Mouse (Mus musculus) ES-E14 (cell line): ENCODE measurements around the gene Tmed2. TPM values are rescaled to one million over a fixed set of nuclear protein-coding genes. Genes with fewer than 3 reads are reported as not detected.

Experiments
- DNase-seq: peaks from one replicate; pipeline ENCODE4 v3.0.0-alpha.2; 2013; ENCODE audit warnings: low read depth, low spot score
- H3K27ac ChIP-seq: 2 replicates; pipeline ENCODE4 v1.5.1; 2012; ENCODE audit warnings: low read depth, mild to moderate bottlenecking, low read length, moderate library complexity, mixed read lengths; ENCODE audit not compliant: poor library complexity, insufficient read depth, severe bottlenecking
- H3K36me3 ChIP-seq: 2 replicates; pipeline ENCODE4 v1.6.1; 2012; ENCODE audit warnings: mild to moderate bottlenecking, low read length, moderate library complexity, mixed read lengths; ENCODE audit not compliant: control insufficient read depth, poor library complexity, insufficient read depth, severe bottlenecking
- H3K4me1 ChIP-seq, 2 experiments: fragments of 150-350 bp in 1 of 2; sonication (generic) in 1 of 2; 2 replicates each; pipeline ENCODE4 v1.6.1; 2012; ENCODE audit warnings: low read length in 2 of 2, mild to moderate bottlenecking in 1 of 2, mixed read lengths in 1 of 2; ENCODE audit not compliant: control insufficient read depth in 2 of 2, insufficient read depth in 2 of 2, poor library complexity in 1 of 2
- H3K4me3 ChIP-seq, 2 experiments: fragments of 150-350 bp in 1 of 2; sonication (generic) in 1 of 2; 2 replicates each; pipeline ENCODE4 v1.5.1; 2012; ENCODE audit warnings: low read length in 2 of 2, low read depth in 1 of 2, mild to moderate bottlenecking in 1 of 2, mixed read lengths in 1 of 2; ENCODE audit not compliant: insufficient read depth in 1 of 2, poor library complexity in 1 of 2, severe bottlenecking in 1 of 2
- H3K9ac ChIP-seq: 2 replicates; pipeline ENCODE4 v1.6.1; 2012; ENCODE audit warnings: low read depth, mild to moderate bottlenecking, low read length, mixed read lengths; ENCODE audit not compliant: poor library complexity, insufficient read depth, severe bottlenecking
- H3K9me3 ChIP-seq: fragments of 150-350 bp; sonication (generic); 2 replicates; pipeline ENCODE4 v1.6.1; 2012; ENCODE audit warnings: low read depth, mild to moderate bottlenecking, low read length; ENCODE audit not compliant: control insufficient read depth, insufficient read depth
- CHD2 ChIP-seq: IDR thresholded peaks from 2 replicates; pipeline ENCODE4 v1.6.1; 2014; ENCODE audit warnings: mild to moderate bottlenecking, low read depth, low read length, inconsistent platforms
- HCFC1 ChIP-seq: IDR thresholded peaks from 2 replicates; pipeline ENCODE4 v1.6.1; 2012; ENCODE audit warnings: low read length, inconsistent platforms, borderline replicate concordance; ENCODE audit not compliant: insufficient read depth
- MAFK ChIP-seq: IDR thresholded peaks from 2 replicates; pipeline ENCODE4 v1.6.1; 2014; ENCODE audit warnings: mild to moderate bottlenecking, low read depth, low read length, inconsistent platforms; ENCODE audit not compliant: insufficient read depth
- ZC3H11A ChIP-seq: IDR thresholded peaks from 2 replicates; pipeline ENCODE4 v1.6.1; 2012; ENCODE audit warnings: low read depth, mild to moderate bottlenecking, inconsistent platforms, low read length, borderline replicate concordance
- ZNF384 ChIP-seq: IDR thresholded peaks from 2 replicates; pipeline ENCODE4 v1.6.1; 2012; ENCODE audit warnings: low read depth, low read length, inconsistent platforms
- in situ Hi-C, 2 experiments: fragments of 600-800 bp; cut with MboI; formaldehyde crosslinking; loops; one replicate each; pipeline ENCODE4 v1.15.1; 2025; ENCODE audit warnings: low sequenced_read_pairs in 2 of 2, inconsistent platforms in 1 of 2; ENCODE audit not compliant: unreplicated experiment in 2 of 2
- total RNA-seq: library from RNA; depleted of rRNA; stranded (reverse); fragments of 300-350 nt; gene quantifications from 2 replicates; pipeline ENCODE4 v1.2.3, GENCODE M21; 2012

Gene Tmed2
- total RNA-seq, 1 experiment, result 224 TPM

DNA sequence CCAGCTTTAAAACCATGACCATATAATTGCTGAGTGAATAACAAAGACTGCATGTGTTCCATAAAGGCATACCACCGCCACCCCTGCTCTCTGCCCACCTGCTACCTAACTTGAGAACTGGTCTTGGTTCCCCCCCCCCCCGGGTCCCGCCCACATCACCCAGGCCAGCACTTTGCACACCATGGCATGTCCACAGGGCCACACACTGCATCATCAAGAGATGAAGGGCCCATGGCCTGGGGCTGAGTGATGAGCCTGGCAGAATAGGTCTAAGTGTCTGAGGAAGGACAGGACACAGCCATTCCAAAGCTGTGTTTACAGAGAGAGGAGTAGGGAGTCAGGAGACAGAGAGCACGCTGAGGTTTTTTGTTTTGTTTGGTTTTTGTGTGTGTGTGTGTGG lies 12.1 kb upstream of the Tmed2 start:
- TF ChIP-seq MAFK (no peak), HCFC1 (no peak), CHD2 (no peak), ZNF384 (no peak)
- no peak for DNase-seq
- no peak overlapping the region for H3K9ac ChIP-seq
- in situ Hi-C loops, result no loop called here
- no peak overlapping the region for H3K27ac ChIP-seq
- H3K4me1 ChIP-seq, result peaks cover 4 to 11% of the 10 kb centered on the region in 2 experiments; a peak in 3 of 4 replicates
- H3K4me3 ChIP-seq, result no peak overlapping the region
- no peaks in the 10 kb centered on the region for H3K9me3 ChIP-seq
- no peaks in the 10 kb centered on the region for H3K36me3 ChIP-seq

DNA sequence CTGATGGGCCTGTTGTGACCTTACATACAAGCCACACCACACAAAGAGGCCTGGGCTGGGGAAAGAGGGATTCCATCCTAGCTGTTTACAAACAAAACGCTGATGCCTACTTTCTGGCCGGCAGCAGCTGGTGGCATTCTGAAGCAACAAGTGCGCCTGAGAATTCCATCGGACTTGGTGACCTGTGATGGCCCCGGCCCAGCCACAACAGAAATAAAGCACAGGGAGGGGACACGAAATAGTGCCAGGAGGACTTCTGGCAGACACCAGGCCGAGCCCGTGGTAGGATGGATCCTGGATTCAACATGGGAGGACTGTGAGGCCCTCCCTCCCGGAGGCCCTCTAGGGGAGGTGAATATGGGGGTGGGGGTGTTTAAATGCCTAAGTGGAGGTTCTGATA lies 11.7 kb upstream of the Tmed2 start:
- in situ Hi-C loops, result no loop called here
- no peak for DNase-seq
- Histone ChIP-seq H3K4me1 (peaks cover 4 to 11% of the 10 kb centered on the region in 2 experiments; a peak in 3 of 4 replicates), H3K4me3 (no peak overlapping the region), H3K9me3 (no peaks in the 10 kb centered on the region), H3K9ac (no peak overlapping the region), H3K36me3 (no peaks in the 10 kb centered on the region), H3K27ac (no peak overlapping the region)
- TF ChIP-seq ZC3H11A, result no peak
- TF ChIP-seq ZNF384, result no peak
- TF ChIP-seq MAFK, result no peak
- TF ChIP-seq CHD2, result no peak
- TF ChIP-seq HCFC1, result no peak

DNA sequence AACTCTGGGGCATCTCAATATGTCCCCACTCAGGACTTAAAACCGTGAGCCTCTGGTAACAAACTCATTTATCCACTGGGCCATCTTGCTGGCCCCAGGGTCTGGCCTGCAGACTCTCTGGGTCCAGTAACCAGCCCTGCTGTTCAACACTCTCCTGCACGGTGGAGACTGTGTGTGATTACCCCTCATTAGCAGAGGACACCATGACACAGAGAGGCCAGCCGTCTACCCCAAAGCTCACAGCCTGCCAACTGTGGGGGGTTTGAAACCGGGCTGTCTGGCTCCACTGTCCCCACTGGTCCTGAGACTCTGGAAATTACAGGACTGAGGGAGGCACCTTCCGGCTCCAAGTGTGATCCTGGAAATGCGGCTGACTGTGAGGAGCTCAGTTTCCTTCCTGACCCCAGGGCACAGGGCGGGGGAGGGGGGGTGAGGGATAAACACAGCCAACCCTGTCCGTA lies 11.3 kb upstream of the Tmed2 start:
- H3K4me3 ChIP-seq, result peak overlapping the region in 1 of 2 experiments; percentile 70; a peak in 2 of 4 replicates
- peaks cover 4 to 11% of the 10 kb centered on the region in 2 experiments; a peak in 3 of 4 replicates for H3K4me1 ChIP-seq
- H3K36me3 ChIP-seq, result no peaks in the 10 kb centered on the region
- H3K9me3 ChIP-seq, result no peaks in the 10 kb centered on the region
- in situ Hi-C loops, result no loop called here
- TF ChIP-seq CHD2, result no peak
- TF ChIP-seq ZC3H11A, result no peak
- no peak for TF ChIP-seq MAFK
- no peak for TF ChIP-seq HCFC1
- no peak for TF ChIP-seq ZNF384
- H3K27ac ChIP-seq, result no peak overlapping the region
- H3K9ac ChIP-seq, result no peak overlapping the region
- no peak for DNase-seq

DNA sequence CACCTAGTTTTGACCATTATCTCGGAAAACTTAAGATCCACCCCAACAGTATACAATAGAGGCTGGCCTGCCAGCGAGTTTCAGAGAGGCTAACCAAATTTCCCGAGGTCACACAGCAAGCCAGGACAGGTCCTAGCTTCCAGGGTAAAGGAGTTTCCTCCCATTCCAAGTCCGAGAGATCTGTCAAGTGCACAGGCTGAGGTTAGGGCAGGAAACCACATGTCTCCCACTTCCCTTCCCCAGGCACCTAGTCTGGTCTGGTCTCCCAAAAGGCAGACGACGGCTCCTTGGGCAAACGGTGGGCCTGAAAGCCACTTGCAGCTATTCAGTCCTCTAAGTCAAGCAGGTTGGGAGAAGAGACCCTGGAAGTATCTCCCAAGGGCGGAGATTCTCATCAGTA lies 10.8 kb upstream of the Tmed2 start:
- in situ Hi-C loops, result no loop called here
- Histone ChIP-seq H3K4me3 (peak overlapping the region; percentile 70 to 93), H3K4me1 (peaks cover 4 to 11% of the 10 kb centered on the region in 2 experiments; a peak in 3 of 4 replicates), H3K9ac (no peak overlapping the region), H3K27ac (no peak overlapping the region), H3K9me3 (no peaks in the 10 kb centered on the region), H3K36me3 (no peaks in the 10 kb centered on the region)
- DNase-seq, result no peak
- TF ChIP-seq ZC3H11A (no peak), ZNF384 (no peak), MAFK (no peak), CHD2 (no peak)

DNA sequence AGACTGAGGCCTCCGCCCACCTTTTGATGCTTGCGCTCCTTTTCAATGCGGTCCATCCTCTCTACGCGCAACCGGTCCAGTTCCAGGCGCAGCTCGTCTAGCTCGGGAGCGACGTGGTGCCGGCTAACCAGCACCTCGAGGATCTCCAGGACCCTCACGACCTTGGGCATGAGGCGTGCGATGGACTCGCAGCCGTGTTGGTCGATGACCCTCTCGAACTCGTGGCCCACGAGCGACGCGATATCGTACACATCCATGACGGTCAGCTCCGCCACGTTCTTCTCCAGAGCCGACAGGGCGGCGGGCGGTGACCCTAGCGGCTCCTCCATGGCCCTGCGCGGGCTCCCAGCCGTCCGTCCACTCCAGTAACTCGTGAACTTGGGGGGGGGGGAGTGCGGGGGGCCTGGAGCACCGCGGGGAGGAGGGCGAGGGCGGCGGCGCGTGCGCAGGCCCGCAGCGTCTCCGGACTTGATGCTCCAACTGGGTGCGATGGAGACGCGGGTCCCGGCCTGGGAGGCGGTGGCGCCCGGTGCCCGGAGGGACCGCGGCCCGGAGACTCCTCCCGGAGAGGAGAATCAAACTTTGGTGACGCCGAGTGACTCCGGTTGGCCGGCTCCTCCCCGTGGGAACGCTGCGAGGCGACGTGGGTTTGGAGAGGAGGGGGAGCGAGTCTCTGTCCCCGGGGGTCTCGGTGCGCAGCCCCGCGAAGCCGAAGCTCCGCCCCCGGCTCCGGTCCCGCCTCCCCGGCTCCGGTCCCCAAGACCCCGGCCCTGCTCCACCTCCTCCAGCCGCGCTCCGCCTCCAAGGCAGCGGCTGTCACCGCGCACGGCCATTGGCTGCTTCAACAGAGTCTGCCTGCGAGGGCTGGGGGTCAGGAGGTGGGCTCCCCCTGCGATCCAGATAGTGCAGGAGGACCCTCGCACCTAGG lies 9.6 kb upstream of the Tmed2 start, which contains the start of gene Rilpl1:
Gene Rilpl1 (minus strand): TSS at position 737 of the 928 bp plus-strand sequence.
- no peak for DNase-seq
- peak within 1 kb of the TSS; percentile 70 to 93 for H3K4me3 ChIP-seq
- peak within 1 kb of the TSS; percentile 68 for H3K9ac ChIP-seq
- H3K27ac ChIP-seq, result peak within 1 kb of the TSS; percentile 9; the same call in 1 of the 2 replicates
- in situ Hi-C loops, result no loop called here
- no peaks in the 10 kb centered on the region for H3K36me3 ChIP-seq
- no peak for TF ChIP-seq HCFC1
- TF ChIP-seq MAFK, result no peak
- TF ChIP-seq ZNF384, result no peak
- TF ChIP-seq CHD2, result no peak
- TF ChIP-seq ZC3H11A, result no peak
- H3K4me1 ChIP-seq, result peaks cover 4 to 11% of the 10 kb centered on the region in 2 experiments; a peak in 3 of 4 replicates
- no peaks in the 10 kb centered on the region for H3K9me3 ChIP-seq
